Mouse (Mus musculus): ENCODE data around the gene R3hdm2. TPM values are rescaled to one million over a fixed set of nuclear protein-coding genes. Genes with fewer than 3 reads are reported as not detected.

Gene R3hdm2
- total RNA-seq, 2 experiments from 2014 or later, result 37.4 to 90.3 TPM

GRCm38 (mm10) chr10:127490160-127491127 is 110.3 kb downstream of the R3hdm2 start:
- no peak for ATAC-seq (replicated peaks; ENCODE audit: poor library complexity)

DNA sequence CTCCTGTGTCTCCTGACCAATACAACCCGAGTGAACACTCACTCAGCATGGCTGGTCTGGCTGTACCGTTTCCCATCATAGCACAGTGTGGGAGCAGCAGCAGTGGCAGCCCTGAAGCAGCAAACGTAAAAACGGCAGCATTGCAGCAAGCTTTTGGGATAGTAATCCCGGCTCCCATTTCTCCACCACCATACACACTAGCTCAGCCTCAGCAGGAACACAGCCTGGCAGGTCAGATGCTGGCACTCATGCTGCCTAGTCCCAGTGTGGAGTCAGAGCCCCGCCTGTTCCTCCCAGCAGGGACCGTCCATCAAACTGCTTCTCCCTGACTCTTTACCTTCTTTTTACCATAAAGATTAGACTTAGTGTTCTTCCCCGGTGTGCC is 111.0 kb downstream of the R3hdm2 start:
- no peak for ATAC-seq (replicated peaks; ENCODE audit: poor library complexity)

DNA sequence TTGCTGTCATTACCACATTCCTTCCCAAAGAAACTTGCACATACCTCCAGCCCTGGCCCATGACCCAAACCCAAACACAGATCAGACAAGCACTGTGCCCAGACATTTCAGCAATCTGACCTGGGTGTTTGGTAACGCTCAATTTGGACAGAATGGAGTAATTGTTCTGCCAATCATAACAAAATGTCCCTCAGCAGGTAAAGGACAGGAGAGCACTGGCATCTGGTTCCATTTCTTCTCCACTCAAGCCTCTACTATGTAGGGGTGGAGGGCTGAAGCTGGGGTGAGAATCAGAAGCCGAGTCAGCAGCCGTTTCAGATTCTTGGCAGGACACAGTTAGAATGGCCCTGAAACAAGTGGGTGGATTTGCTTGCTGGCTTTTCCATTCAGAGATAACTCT is 112.0 kb downstream of the R3hdm2 start:
- ATAC-seq (replicated peaks; ENCODE audit: poor library complexity), result no peak

DNA sequence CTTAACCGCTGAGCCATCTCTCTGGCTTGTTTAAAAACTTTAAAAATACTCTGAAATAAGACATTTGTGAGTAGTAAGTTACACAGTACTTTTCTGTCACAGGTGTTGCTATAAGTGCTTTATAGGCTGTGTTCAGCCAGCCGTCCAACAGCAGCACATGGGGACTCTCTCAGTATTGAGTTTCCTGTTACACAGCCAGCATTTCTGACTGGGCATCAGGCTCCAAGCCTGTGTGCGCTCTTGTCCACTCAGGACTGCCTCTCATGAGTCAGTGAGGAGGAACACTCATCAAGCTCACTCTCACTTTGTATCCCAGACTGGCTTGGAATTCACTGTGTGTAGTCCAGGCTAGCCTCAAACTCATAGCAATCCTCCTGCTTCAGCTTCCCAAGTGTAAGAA is 116.0 kb downstream of the R3hdm2 start:
- ATAC-seq (replicated peaks; ENCODE audit: poor library complexity), result no peak

GRCm38 (mm10) chr10:127499516-127499915 is 119.4 kb downstream of the R3hdm2 start:
- ATAC-seq (replicated peaks; ENCODE audit: poor library complexity), result no peak

GRCm38 (mm10) chr10:127500042-127500441 is 119.9 kb downstream of the R3hdm2 start:
- ATAC-seq (replicated peaks; ENCODE audit: poor library complexity), result no peak

DNA sequence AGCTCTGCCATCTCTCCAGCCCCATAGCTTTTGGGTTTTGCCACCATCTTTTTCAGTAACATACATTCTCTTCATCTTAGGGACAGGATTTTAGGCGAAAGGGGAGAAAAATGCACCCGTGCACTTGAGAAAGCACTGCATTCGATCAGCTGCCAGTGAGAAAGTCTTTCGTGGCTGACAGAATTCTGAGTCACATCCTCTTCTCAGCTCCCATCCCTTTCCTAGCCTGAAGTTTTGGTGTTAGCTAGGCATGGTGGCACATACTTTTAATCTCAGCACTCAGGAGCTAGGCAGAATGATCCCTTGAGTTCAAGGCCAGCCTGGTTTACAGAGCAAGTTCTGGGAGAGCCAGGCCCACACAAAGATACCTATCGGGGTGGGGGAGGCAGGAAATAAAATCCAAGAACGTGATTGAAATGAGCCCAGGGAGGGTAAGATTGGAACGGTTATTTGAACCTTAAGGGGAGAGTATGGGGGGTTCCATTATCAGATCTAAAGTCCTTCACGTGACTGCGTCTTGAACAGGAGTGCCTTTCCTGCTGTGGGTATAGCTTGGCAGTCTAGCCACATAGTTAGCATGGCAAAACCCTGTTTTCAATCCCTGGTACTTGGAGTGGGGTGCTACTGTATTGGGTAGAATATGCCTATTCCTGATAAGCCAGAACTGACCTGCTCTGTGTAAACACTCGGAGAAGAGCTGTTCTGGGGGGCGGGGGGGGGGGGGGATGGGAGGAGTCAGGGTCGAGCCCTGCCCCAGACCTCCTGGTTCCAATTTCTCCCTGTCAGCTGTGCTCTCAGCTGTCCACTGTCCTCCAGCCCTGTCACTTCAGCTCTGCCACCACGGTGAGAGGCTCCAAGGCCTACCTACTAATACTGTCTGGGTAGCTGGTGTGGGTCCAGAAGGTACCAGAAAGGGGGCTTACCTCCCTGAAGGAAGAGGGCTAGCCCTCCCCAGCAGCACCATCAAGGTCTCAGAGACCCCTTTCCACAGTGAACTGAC is 121.1 kb downstream of the R3hdm2 start, which contains the start of gene Stac3:
Stac3 (plus strand) TSS at position 793 of the 1,000 bp plus-strand sequence.
- ATAC-seq (replicated peaks; ENCODE audit: poor library complexity), result no peak

DNA sequence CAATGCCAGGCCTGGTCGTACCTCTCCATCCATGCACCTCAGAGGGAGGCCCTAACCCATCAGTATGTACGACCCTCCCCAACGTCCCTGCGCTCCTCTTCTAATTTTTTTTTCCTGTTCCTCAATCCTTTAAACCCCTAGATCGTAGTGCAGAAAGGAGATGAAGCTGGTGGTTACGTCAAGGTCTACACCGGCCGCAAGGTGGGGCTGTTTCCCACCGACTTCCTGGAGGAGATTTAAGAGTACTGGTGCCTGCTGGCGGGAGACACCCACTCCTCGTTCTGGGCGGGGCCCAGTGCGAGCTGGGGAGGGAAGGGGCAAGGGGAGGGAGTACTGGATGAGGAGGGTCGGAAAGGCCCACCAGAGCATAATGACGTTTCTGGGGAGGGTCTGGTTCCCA is 128.1 kb downstream of the R3hdm2 start:
- peak; percentile 62 for ATAC-seq (replicated peaks; ENCODE audit: poor library complexity)

DNA sequence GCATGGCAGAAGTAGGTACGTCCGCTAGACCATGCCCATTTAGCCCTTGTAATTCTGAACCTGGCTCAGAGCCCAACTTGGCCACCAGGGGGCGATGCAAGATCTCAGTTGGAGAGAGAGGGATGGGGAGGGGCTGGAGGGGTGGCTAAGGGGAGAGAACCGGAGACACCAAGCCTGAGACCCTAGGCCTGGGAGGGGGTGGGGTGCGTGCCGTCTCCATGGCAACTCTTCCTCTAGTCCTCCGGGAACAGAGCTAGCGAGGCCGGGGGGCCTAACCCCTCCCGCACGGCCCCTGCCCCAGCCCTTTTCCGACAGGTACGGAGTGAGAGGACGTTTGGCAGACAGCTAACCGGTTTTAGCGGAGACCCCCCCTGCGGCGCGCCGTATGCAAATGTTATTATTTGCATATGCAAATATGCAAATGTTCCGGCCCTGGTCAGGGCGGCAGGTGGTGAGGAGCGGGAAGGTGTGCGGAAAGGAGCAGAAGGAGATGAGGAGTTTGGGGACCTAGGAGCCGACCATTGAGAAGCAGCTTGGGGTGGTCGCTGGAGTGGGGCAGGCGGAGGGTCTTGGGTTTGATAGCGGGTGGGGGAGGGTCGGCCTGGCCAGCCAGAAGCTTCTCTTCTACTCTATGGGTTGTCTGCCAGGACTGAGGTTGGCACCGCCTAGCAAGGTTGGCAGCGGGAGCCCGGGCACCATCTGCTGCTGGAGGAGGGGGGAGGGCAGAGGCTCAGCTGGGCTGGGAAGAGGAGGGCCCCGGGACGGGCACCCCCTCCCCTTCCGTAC is 129.1 kb downstream of the R3hdm2 start:
- ATAC-seq (replicated peaks; ENCODE audit: poor library complexity), result peak; percentile 40

- ATAC-seq (replicated peaks; ENCODE audit: poor library complexity), result no peak
Observed at GRCm38 (mm10) chr10:127509837-127510701, 129.9 kb downstream of the R3hdm2 start.

DNA sequence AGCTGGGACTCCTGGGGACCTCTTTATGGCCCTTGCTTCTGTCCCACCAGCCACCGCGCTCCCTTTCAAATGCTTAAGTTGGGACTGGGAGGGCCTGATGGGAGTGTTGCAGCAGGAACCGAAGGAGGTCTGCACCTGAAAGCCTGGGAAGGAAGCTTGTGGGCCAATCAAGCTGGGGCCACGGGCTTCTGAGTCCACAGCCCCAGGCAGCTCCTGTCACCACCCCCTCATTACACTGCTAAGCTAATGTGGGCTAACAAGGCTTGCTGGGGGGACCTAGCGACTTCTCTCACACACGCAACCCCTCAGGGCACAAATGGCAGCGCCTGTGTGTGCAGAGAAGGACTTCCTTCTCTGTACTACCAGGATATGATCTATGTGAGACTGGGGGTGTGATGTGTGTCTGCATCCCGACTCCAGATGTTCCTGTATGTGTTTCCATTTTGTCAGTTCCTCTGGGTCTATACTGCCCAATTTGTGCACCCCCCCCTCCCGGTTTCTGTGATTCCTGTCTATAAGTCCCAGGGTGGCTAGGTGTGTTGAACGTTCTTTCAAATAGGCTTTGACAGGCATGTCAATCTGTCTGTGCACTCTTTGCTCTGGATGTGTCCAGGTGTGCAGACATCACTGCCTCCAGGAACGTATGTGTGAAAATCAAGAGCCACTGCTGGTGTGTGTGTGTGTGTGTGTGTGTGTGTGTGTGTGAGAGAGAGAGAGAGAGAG is 130.9 kb downstream of the R3hdm2 start:
- ATAC-seq (replicated peaks; ENCODE audit: poor library complexity), result no peak

DNA sequence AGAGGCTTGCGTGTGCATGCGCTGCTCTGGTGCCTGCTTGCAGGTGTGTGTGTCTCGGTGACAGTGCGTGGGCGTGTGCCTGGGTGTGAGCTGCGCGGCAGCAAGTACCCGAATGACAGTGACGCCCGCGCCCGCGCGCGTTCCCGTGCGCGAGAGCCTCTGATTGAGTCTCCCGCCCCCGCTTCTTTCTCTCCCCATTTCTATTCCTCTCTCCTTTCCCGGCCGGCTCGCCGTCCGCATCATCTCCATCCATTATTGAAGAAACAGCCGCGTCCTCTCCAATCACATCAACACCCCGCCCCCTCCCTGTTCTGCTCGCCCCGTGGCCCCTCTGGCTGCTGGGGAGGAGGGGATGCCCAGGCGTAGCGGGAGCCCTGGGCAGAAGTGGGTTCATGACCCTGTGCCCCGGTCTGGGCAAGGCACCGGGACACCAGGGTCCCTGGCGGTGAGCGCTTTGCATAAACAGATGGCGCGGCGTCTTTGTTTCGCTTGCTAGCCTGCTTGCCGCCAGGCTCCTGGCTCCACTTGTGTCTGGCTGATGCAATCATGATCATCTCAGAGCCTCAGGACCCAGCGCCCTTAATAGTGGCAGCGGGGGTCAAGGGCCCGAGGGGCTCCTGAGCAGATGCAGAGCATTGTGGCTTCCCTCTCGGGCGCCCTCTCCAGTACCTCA is 131.6 kb downstream of the R3hdm2 start:
- ATAC-seq (replicated peaks; ENCODE audit: poor library complexity), result 0 out of 2 replicates have a peak, but pooled peaks have one; percentile 3

- no peak for ATAC-seq (replicated peaks; ENCODE audit: poor library complexity)
Observed at GRCm38 (mm10) chr10:127512307-127512666, 132.2 kb downstream of the R3hdm2 start.

- peak; percentile 74 for ATAC-seq (replicated peaks; ENCODE audit: poor library complexity)
Observed at GRCm38 (mm10) chr10:127512813-127513212, 132.7 kb downstream of the R3hdm2 start.

- ATAC-seq (replicated peaks; ENCODE audit: poor library complexity), result peak; percentile 9; the same call in 1 of the 2 replicates
Observed at GRCm38 (mm10) chr10:127513501-127514091, 133.5 kb downstream of the R3hdm2 start.

DNA sequence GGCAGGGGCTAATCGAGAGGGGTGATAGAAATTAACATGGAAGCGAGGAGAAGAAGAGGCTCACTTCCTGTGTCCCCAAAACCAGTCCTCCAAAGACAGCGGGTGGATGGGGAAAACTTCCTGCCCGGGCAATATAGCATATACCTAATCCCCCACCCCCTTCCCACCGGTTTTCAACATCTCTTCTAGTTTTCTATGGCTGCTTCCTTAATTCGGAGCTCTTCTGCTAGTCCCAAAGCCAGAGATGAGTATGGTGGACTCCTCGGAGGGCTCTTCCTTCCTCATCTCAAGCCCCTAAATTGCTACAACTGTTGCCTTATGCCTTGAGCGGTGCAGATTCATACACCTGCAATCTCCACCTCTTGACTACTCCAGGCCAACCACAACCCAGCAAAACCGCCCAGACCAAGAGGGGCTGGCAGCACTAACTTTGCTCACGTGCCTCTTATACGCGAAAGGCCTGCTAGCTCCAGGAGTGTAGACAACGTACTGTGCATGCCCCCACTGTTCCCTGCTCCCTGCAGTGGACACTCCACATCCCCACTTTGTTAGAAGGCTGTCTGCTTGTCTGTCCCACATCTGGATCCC is 134.1 kb downstream of the R3hdm2 start:
- no peak for ATAC-seq (replicated peaks; ENCODE audit: poor library complexity)

- no peak for ATAC-seq (replicated peaks; ENCODE audit: poor library complexity)
Observed at GRCm38 (mm10) chr10:127514764-127515163, 134.6 kb downstream of the R3hdm2 start, which contains the start of gene Ndufa4l2. TSS of gene Ndufa4l2 (plus strand) at chr10:127514967.
